Mouse (Mus musculus): Measurements from ENCODE around the gene Hps6. TPM values are rescaled to one million over a fixed set of nuclear protein-coding genes. Genes with fewer than 3 reads are reported as not detected.

Hps6 gene
- polyA plus RNA-seq, 1 experiment = 2.1 TPM

DNA sequence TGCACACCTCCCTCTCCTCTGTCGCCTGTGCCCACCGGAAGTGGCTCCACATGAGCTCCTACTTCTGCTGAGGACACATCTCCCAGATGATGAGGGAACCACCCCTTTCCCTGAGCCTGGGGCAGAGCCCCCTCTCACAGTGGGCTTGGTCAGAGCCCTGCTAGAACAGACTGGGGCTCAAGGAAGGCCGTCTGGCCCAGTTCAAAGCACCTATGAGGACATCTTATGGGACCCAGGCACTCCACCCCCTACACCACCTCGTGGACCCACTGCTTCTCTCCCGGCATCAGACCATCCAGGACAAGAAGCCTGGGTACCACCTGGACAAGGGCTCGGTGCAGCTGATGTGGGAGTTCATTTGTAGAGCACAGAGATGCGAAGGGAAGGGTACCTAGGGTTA is 2.4 kb downstream of the Hps6 start:
- peaks cover 15% of the 10 kb centered on the region for H3K4me1 ChIP-seq (ENCODE audit: control insufficient read depth, insufficient read depth, insufficient read length, low read length)
- no peak overlapping the region for H3K27ac ChIP-seq (replicated peaks; ENCODE audit: low read depth, low read length)
- H3K4me3 ChIP-seq (ENCODE audit: insufficient read depth, low read depth, low read length) = no peak overlapping the region

DNA sequence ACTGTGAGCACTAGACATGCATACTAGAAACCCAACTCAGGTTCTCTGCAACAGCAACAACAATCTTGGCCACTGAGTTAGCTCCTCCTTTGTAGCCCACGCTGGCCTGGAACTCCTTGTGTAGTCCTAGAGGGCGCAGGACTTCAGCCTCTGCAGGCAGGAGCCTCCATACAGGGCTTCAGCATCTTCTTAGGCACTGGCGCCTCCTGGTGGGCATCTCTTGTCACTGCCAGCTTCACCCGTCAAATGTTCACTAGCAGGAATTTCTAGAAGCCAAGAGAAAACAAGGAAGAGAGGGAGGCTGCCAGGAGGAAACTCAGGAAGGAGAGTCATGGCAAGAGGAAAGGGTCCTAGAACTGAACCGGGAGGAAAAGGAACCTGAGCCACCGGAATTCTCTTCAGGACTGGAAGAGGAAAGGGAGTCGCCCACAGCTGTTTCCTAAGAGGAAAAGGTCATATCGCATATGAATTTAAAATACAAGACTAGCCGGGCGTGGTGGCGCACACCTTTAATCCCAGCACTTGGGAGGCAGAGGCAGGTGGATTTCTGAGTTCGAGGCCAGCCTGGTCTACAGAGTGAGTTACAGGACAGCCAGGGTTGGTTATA is 11.4 kb downstream of the Hps6 start:
- Histone ChIP-seq H3K27ac (replicated peaks; ENCODE audit: low read depth, low read length) (no peak overlapping the region), H3K4me3 (ENCODE audit: insufficient read depth, low read depth, low read length) (no peak overlapping the region), H3K4me1 (ENCODE audit: control insufficient read depth, insufficient read depth, insufficient read length, low read length) (no peaks in the 10 kb centered on the region)

DNA sequence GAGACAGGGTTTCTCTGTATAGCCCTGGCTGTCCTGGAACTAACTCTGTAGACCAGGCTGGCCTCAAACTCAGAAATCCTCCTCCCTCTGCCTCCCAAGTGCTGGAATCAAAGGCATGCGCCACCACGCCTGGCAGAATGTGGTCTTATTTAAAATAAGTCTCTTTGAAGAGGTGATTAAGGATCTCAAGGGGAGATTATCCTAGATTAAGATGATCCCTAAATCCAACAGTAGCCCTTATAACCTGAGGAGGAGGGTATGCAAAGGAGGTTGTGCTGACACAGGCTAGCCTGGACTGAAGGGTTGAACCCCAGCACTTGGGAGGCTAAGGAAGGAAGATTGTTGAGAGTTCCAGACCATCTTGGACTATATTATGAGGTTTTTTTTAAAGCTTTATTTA is 12.7 kb downstream of the Hps6 start:
- Histone ChIP-seq H3K4me1 (ENCODE audit: control insufficient read depth, insufficient read depth, insufficient read length, low read length) (no peaks in the 10 kb centered on the region), H3K4me3 (ENCODE audit: insufficient read depth, low read depth, low read length) (no peak overlapping the region), H3K27ac (replicated peaks; ENCODE audit: low read depth, low read length) (no peak overlapping the region)

- Histone ChIP-seq H3K4me1 (ENCODE audit: control insufficient read depth, insufficient read depth, insufficient read length, low read length) (no peaks in the 10 kb centered on the region), H3K27ac (replicated peaks; ENCODE audit: low read depth, low read length) (no peak overlapping the region), H3K4me3 (ENCODE audit: insufficient read depth, low read depth, low read length) (no peak overlapping the region)
These were observed 21.7 kb downstream of the Hps6 start for GRCm38 (mm10) chr19:46024959-46025358.

- Histone ChIP-seq H3K27ac (replicated peaks; ENCODE audit: low read depth, low read length) (no peak overlapping the region), H3K4me3 (ENCODE audit: insufficient read depth, low read depth, low read length) (no peak overlapping the region), H3K4me1 (ENCODE audit: control insufficient read depth, insufficient read depth, insufficient read length, low read length) (no peaks in the 10 kb centered on the region)
These were observed 23.3 kb downstream of the Hps6 start for GRCm38 (mm10) chr19:46026567-46026966.

GRCm38 (mm10) chr19:46028747-46029320 is 25.5 kb downstream of the Hps6 start:
- H3K27ac ChIP-seq (replicated peaks; ENCODE audit: low read depth, low read length) = no peak overlapping the region
- no peaks in the 10 kb centered on the region for H3K4me1 ChIP-seq (ENCODE audit: control insufficient read depth, insufficient read depth, insufficient read length, low read length)
- no peak overlapping the region for H3K4me3 ChIP-seq (ENCODE audit: insufficient read depth, low read depth, low read length)

DNA sequence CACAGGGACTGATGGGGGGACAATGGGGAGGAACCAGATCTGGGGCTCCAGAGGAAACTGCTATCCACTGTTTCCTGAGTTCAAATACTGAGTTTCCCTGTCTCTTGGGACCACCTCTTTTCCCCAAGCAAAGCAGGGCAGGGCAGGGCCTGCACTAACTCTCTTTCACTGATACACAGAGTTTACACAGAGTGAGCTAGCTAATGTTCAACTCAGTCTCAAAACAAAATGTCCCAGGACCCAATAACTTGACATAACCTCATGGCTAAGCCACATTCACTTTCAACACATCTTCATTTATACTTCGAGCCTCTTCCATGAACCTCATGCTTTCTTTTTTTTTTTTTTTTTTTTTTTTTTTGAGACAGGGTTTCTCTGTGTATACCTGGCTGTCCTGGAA is 26.3 kb downstream of the Hps6 start:
- Histone ChIP-seq H3K4me3 (ENCODE audit: insufficient read depth, low read depth, low read length) (no peak overlapping the region), H3K27ac (replicated peaks; ENCODE audit: low read depth, low read length) (no peak overlapping the region), H3K4me1 (ENCODE audit: control insufficient read depth, insufficient read depth, insufficient read length, low read length) (no peaks in the 10 kb centered on the region)

- H3K4me1 ChIP-seq (ENCODE audit: control insufficient read depth, insufficient read depth, insufficient read length, low read length) = no peaks in the 10 kb centered on the region
- no peak overlapping the region for H3K4me3 ChIP-seq (ENCODE audit: insufficient read depth, low read depth, low read length)
- H3K27ac ChIP-seq (replicated peaks; ENCODE audit: low read depth, low read length) = no peak overlapping the region
These were observed 27.1 kb downstream of the Hps6 start for GRCm38 (mm10) chr19:46030196-46030983.

GRCm38 (mm10) chr19:46031689-46032432 is 28.6 kb downstream of the Hps6 start:
- H3K4me3 ChIP-seq (ENCODE audit: insufficient read depth, low read depth, low read length) = no peak overlapping the region
- no peak overlapping the region for H3K27ac ChIP-seq (replicated peaks; ENCODE audit: low read depth, low read length)
- no peaks in the 10 kb centered on the region for H3K4me1 ChIP-seq (ENCODE audit: control insufficient read depth, insufficient read depth, insufficient read length, low read length)

GRCm38 (mm10) chr19:46032731-46033510 is 29.6 kb downstream of the Hps6 start:
- H3K27ac ChIP-seq (replicated peaks; ENCODE audit: low read depth, low read length) = no peak overlapping the region
- no peaks in the 10 kb centered on the region for H3K4me1 ChIP-seq (ENCODE audit: control insufficient read depth, insufficient read depth, insufficient read length, low read length)

DNA sequence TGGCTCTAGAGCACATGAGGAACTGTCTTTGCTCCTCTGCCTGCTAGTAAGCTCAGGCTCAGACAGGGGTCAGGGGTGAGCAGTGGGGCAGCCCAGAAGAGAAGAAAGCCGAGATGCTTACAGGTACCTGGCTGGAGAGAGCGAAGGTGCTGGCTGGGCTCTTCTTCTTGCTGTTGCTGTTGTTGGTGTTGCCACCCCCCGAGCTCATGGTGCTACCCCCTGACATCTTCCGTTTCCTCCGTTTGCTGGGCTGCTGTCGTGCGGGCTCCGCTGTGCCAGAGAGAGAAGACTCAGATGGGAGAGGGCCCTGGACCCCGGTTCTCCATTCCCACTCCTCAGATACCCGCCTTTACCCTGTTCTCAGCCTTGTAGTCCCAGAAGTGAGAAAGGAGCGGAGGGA is 30.6 kb downstream of the Hps6 start:
- Histone ChIP-seq H3K27ac (replicated peaks; ENCODE audit: low read depth, low read length) (no peak overlapping the region), H3K4me1 (ENCODE audit: control insufficient read depth, insufficient read depth, insufficient read length, low read length) (no peaks in the 10 kb centered on the region), H3K4me3 (ENCODE audit: insufficient read depth, low read depth, low read length) (no peak overlapping the region)

More at GRCm38 (mm10) chr19:46032731-46033510, 29.6 kb downstream of the Hps6 start:
- no peak overlapping the region for H3K4me3 ChIP-seq (ENCODE audit: insufficient read depth, low read depth, low read length)

DNA sequence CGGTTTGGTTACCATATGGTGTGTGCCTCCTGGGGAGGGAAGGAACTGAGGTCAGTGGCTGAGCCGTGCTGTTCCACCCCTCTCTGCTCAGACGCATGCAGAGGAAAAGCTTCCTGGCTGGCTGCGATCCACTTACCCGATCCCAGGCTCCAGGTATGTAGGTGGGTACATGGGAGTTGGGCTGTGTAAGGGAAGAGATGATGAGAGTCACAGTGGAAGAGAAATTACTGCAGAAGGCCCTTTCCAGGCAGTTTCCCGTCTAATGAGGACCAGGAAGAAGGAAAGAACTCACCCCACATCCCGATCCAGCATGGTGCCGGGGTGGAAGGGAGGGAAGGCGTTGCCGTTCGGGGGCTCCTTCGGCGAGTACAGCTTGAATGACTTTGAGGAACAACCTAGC is 32.7 kb downstream of the Hps6 start:
- H3K4me3 ChIP-seq (ENCODE audit: insufficient read depth, low read depth, low read length) = no peak overlapping the region
- no peak overlapping the region for H3K27ac ChIP-seq (replicated peaks; ENCODE audit: low read depth, low read length)
- H3K4me1 ChIP-seq (ENCODE audit: control insufficient read depth, insufficient read depth, insufficient read length, low read length) = peaks cover 6% of the 10 kb centered on the region; the same call in 1 of the 2 replicates

DNA sequence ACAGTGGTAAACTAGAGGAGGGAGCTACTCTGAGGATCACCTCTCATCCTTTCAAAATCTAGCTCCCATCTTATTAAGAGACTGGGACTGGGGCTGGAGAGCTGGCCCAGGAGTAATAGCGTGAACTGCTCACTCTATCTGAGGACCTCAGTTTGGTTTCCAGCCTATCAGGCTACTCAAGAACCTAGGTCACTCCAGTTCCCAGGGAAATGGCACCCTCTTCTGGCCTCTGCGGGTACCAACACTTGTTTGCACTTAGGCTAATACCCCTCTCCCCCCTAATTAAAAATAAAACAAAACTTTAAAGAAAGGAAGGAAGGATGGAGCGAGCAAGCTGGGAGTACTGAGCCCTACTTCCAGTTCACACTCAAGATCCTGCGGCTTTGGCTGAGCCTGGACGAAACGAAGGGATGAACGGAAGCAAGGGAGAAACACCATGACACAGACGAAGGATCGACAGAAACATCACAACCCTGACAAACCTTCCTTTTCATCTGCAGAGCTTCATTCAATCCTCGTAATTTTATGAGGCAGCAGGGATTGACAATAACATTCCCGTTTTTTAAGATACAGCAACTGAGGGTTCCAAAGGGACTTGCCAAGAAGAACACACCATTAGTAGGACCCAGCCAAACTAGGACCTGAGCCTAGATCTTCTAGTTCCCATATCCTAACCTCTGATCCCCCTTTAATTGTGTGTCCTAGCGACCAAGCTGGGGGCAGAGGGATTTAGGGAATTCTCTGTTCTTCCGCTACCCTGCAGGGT is 33.4 kb downstream of the Hps6 start:
- no peak overlapping the region for H3K4me3 ChIP-seq (ENCODE audit: insufficient read depth, low read depth, low read length)
- H3K27ac ChIP-seq (replicated peaks; ENCODE audit: low read depth, low read length) = no peak overlapping the region

GRCm38 (mm10) chr19:46037243-46037924 is 34.1 kb downstream of the Hps6 start:
- H3K4me3 ChIP-seq (ENCODE audit: insufficient read depth, low read depth, low read length) = no peak overlapping the region; the same call in 1 of the 2 replicates
- no peak overlapping the region for H3K27ac ChIP-seq (replicated peaks; ENCODE audit: low read depth, low read length)
- H3K4me1 ChIP-seq (ENCODE audit: control insufficient read depth, insufficient read depth, insufficient read length, low read length) = peaks cover 15% of the 10 kb centered on the region

More for the DNA sequence above, 33.4 kb downstream of the Hps6 start:
- peaks cover 11% of the 10 kb centered on the region for H3K4me1 ChIP-seq (ENCODE audit: control insufficient read depth, insufficient read depth, insufficient read length, low read length)

Measured in brown adipose tissue, adult 24 weeks (tissue).